ENCODE assay signal across 10 mouse cellular contexts in the genomic region with DNA sequence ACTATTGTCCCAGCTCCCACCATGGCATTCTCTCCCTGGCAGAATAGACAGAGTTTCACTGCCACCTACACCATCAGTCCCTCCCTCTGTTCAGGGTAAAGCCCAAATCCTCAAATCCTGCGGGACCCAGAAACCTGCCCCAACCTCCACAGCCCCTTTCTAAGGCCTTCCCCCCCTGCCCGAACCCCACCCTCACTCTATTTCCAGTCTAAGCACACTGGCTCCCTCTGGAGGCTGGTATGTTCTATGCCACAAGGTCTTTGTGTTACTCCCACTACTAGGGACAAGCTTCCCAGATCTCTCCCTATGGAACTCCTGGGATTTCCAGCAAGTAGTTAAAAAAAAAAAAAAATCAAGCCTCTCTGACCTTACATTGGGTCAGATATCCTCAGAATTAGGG. TPM values are rescaled to one million over a fixed set of nuclear protein-coding genes. Genes with fewer than 3 reads are reported as not detected.
DNase-seq lines count a peak whose midpoint lies in the region; ATAC-seq and TF ChIP-seq lines count a peak whose summit lies in the region.
"Had no signal": no experiment of that assay in that cellular context is flagged by ENCODE, and none has a peak within 500 bp of the region (broad histone marks: within the 10 kb centered on the region; RNA-seq: fewer than 3 reads in every experiment).

No protein-coding gene starts in this region.

- no peak overlapping the region for H3K27ac ChIP-seq in midbrain, embryonic 10.5 days (replicated peaks)
- H3K27ac ChIP-seq in midbrain, embryonic 15.5 days, result no peak overlapping the region
- H3K27ac ChIP-seq in heart, postnatal 0 days (ENCODE audit: low read depth), result no peak overlapping the region
- H3K27ac ChIP-seq in lung, embryonic 16.5 days (ENCODE audit: low read length), result no peak overlapping the region
- H3K27ac ChIP-seq: heart, embryonic 13.5 days had no signal

- H3K4me2 ChIP-seq in midbrain, embryonic 15.5 days, result no peak overlapping the region
- H3K4me2 ChIP-seq in heart, postnatal 0 days (ENCODE audit: low read depth, low read length), result no peak overlapping the region
- no peak overlapping the region for H3K4me2 ChIP-seq in lung, embryonic 16.5 days (ENCODE audit: low read depth, low read length)
- H3K4me2 ChIP-seq: heart, embryonic 13.5 days had no signal

- no peaks in the 10 kb centered on the region for H3K36me3 ChIP-seq in midbrain, embryonic 10.5 days
- H3K36me3 ChIP-seq in midbrain, embryonic 15.5 days (replicated peaks), result no peaks in the 10 kb centered on the region
- no peaks in the 10 kb centered on the region for H3K36me3 ChIP-seq in heart, postnatal 0 days (replicated peaks; ENCODE audit: control insufficient read depth, insufficient read depth, low read length)
- H3K36me3 ChIP-seq in lung, embryonic 16.5 days (ENCODE audit: control insufficient read depth, insufficient read depth, low read length), result no peaks in the 10 kb centered on the region
- H3K36me3 ChIP-seq: G1E; heart, embryonic 13.5 days had no signal

- WGBS in midbrain, embryonic 10.5 days, result 25% methylated on average over 2 of the region's 2 CpGs
- WGBS in midbrain, embryonic 15.5 days, result 19% methylated on average over 2 of the region's 2 CpGs
- 19% methylated on average over 2 of the region's 2 CpGs for WGBS in heart, postnatal 0 days
- 15% methylated on average over 2 of the region's 2 CpGs for WGBS in lung, embryonic 16.5 days

- TF ChIP-seq CTCF in heart, postnatal 0 days (IDR thresholded peaks at IDR 0.05; ENCODE audit: low read depth), result peak; percentile 76

- no peaks in the 10 kb centered on the region for H3K4me1 ChIP-seq in midbrain, embryonic 10.5 days
- no peaks in the 10 kb centered on the region for H3K4me1 ChIP-seq in midbrain, embryonic 15.5 days
- no peaks in the 10 kb centered on the region for H3K4me1 ChIP-seq in heart, postnatal 0 days (ENCODE audit: control insufficient read depth, insufficient read depth)
- no peaks in the 10 kb centered on the region for H3K4me1 ChIP-seq in lung, embryonic 16.5 days (replicated peaks; ENCODE audit: control insufficient read depth, insufficient read depth, low read length)
- H3K4me1 ChIP-seq: heart, embryonic 13.5 days had no signal

- TF ChIP-seq EP300 in heart, postnatal 0 days (IDR thresholded peaks at IDR 0.05; ENCODE audit: low read depth), result no peak

- H3K27me3 ChIP-seq in midbrain, embryonic 10.5 days (ENCODE audit: low read depth, poor library complexity, severe bottlenecking), result 0 out of 2 replicates have a peak, but pooled peaks cover 2% of the 10 kb centered on the region
- no peaks in the 10 kb centered on the region; the same call in 1 of the 2 replicates for H3K27me3 ChIP-seq in midbrain, embryonic 15.5 days (replicated peaks)
- no peaks in the 10 kb centered on the region for H3K27me3 ChIP-seq in heart, postnatal 0 days (ENCODE audit: control insufficient read depth, insufficient read depth, low read length)
- H3K27me3 ChIP-seq in lung, embryonic 16.5 days (ENCODE audit: control insufficient read depth, insufficient read depth, low read depth, low read length), result no peaks in the 10 kb centered on the region

- no peak overlapping the region for H3K9ac ChIP-seq in midbrain, embryonic 15.5 days
- no peak overlapping the region for H3K9ac ChIP-seq in heart, postnatal 0 days (replicated peaks; ENCODE audit: low read depth, low read length)
- H3K9ac ChIP-seq in lung, embryonic 16.5 days (ENCODE audit: low read length), result no peak overlapping the region
- H3K9ac ChIP-seq: heart, embryonic 13.5 days had no signal

- ATAC-seq in midbrain, embryonic 15.5 days (replicated peaks), result no peak
- ATAC-seq in heart, postnatal 0 days (ENCODE audit: insufficient read depth, low read depth), result no peak
- ATAC-seq in lung, embryonic 16.5 days (ENCODE audit: low read depth), result 0 out of 2 replicates have a peak, but pooled peaks have one; percentile 26

- H3K4me3 ChIP-seq in midbrain, embryonic 10.5 days, result no peak overlapping the region
- H3K4me3 ChIP-seq in midbrain, embryonic 15.5 days, result no peak overlapping the region
- no peak overlapping the region for H3K4me3 ChIP-seq in heart, postnatal 0 days (ENCODE audit: low read depth, low read length)
- no peak overlapping the region for H3K4me3 ChIP-seq in lung, embryonic 16.5 days (ENCODE audit: low read length)
- H3K4me3 ChIP-seq: heart, embryonic 13.5 days had no signal

- H3K9me3 ChIP-seq in midbrain, embryonic 10.5 days (replicated peaks), result no peaks in the 10 kb centered on the region
- no peaks in the 10 kb centered on the region for H3K9me3 ChIP-seq in midbrain, embryonic 15.5 days
- H3K9me3 ChIP-seq in heart, postnatal 0 days (replicated peaks; ENCODE audit: control insufficient read depth, low read length), result no peaks in the 10 kb centered on the region
- H3K9me3 ChIP-seq in lung, embryonic 16.5 days (ENCODE audit: control insufficient read depth, low read length), result no peaks in the 10 kb centered on the region
- H3K9me3 ChIP-seq: G1E; heart, embryonic 13.5 days had no signal

- DNase-seq in cerebellum, postnatal 10 days, result peak; percentile 74 to 75
- DNase-seq in cerebellum, adult 11-12 months, result no peak
- peak; percentile 50 for DNase-seq in midbrain, embryonic 10.5 days (ENCODE audit: low spot score)
- peak; percentile 56 to 72 for DNase-seq in adrenal gland, postnatal 36 days
- peak; percentile 65 for DNase-seq in heart, postnatal 0 days (ENCODE audit: low spot score)
- DNase-seq in testis, postnatal 10 days (ENCODE audit: low spot score), result peak; percentile 73

RNA-seq across cellular contexts. Expression of a gene that starts 46.9 kb away (rescaled TPM):
- polyA plus RNA-seq in midbrain, embryonic 10.5 days (2016; fragmentation: Nextera tagmentation; extraction: Ambion mirVana), result 13.6 and 17.6 TPM in 2 replicates
- polyA plus RNA-seq in midbrain, embryonic 15.5 days (2015; fragmentation: Nextera tagmentation; extraction: Ambion mirVana), result 15.2 and 18.8 TPM in 2 replicates
- 10 to 100 TPM; 12.9 to 18.3 TPM for total RNA-seq in adrenal gland, postnatal 36 days (2021)
- total RNA-seq in heart, postnatal 0 days (2014; rRNA removed; ENCODE audit: low replicate concordance), result 11.7 and 12.7 TPM in 2 replicates
- polyA plus RNA-seq in heart, postnatal 0 days (2015; fragmentation: Nextera tagmentation; extraction: Ambion mirVana), result 3.7 and 4.5 TPM in 2 replicates
- polyA plus RNA-seq in lung, embryonic 16.5 days (2015; fragmentation: Nextera tagmentation; extraction: Ambion mirVana), result 9.9 and 10.6 TPM in 2 replicates

RNA-seq across cellular contexts. Expression of a gene that starts 51.7 kb away (rescaled TPM):
- polyA plus RNA-seq in midbrain, embryonic 10.5 days (2016; fragmentation: Nextera tagmentation; extraction: Ambion mirVana), result 0.02 and 0.16 TPM in 2 replicates
- 0.45 and 0.52 TPM in 2 replicates for polyA plus RNA-seq in midbrain, embryonic 15.5 days (2015; fragmentation: Nextera tagmentation; extraction: Ambion mirVana)
- total RNA-seq in adrenal gland, postnatal 36 days (2021), result 1 to 10 TPM; 3.5 to 7.4 TPM
- 3.1 and 3.5 TPM in 2 replicates for total RNA-seq in heart, postnatal 0 days (2014; rRNA removed; ENCODE audit: low replicate concordance)
- 0.11 and 0.51 TPM in 2 replicates for polyA plus RNA-seq in heart, postnatal 0 days (2015; fragmentation: Nextera tagmentation; extraction: Ambion mirVana)
- 0.45 and 0.73 TPM in 2 replicates for polyA plus RNA-seq in lung, embryonic 16.5 days (2015; fragmentation: Nextera tagmentation; extraction: Ambion mirVana)
